ENCODE assay signal across 9 mouse cellular contexts in the genomic region with DNA sequence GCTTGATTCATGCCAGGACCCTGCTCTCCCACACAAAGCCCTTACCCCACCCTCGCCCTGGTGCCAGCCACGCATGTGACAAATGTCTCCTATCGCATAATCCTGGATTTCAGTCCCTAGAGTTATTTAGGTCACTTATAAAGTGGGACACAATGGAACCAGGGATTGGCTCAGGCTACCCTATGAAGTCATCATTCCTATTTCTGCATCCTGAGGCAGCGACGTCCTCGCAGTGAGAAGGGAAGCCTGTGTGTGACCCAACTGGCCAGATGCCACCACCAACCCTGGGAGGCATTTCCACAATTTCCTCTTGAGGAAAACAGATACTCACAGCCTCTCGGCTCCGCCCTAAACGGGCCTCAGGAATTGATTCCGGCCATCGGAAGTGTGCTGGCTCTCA. TPM values are rescaled to one million over a fixed set of nuclear protein-coding genes. Genes with fewer than 3 reads are reported as not detected.
DNase-seq lines count a peak whose midpoint lies in the region; ATAC-seq lines count a peak whose summit lies in the region.
"Had no signal": no experiment of that assay in that cellular context is flagged by ENCODE, and none has a peak within 500 bp of the region (broad histone marks: within the 10 kb centered on the region; RNA-seq: fewer than 3 reads in every experiment).

No protein-coding gene starts in this region.

- whole genome bisulfite sequencing in hindbrain, embryonic 14.5 days, result 66% methylated on average over 11 of the region's 11 CpGs

- H3K4me2 ChIP-seq in hindbrain, embryonic 14.5 days (replicated peaks), result no peak overlapping the region

- peaks cover 26% of the 10 kb centered on the region for H3K4me1 ChIP-seq in hindbrain, embryonic 14.5 days (replicated peaks; ENCODE audit: control insufficient read depth, insufficient read depth, low read length)

- intact Hi-C loops in left cerebral cortex, postnatal 36 days (cut with DNase I), result loop anchor here (5.0 kb wide), 1 partner anchor 77 kb away; no protein-coding TSS in a partner anchor

- no peaks in the 10 kb centered on the region for H3K27me3 ChIP-seq in hindbrain, embryonic 14.5 days (ENCODE audit: control insufficient read depth, insufficient read depth, low read length)

- no peak overlapping the region for H3K9ac ChIP-seq in hindbrain, embryonic 14.5 days

- peak; percentile 51 for ATAC-seq in hindbrain, embryonic 14.5 days (ENCODE audit: low FRiP score)

- H3K4me3 ChIP-seq in hindbrain, embryonic 14.5 days (replicated peaks; ENCODE audit: low read length), result no peak overlapping the region

- peak; percentile 60 for DNase-seq in adrenal gland, adult 8-10 months
- DNase-seq in cerebellum, adult 11-12 months, result peak; percentile 91
- peak; percentile 58 for DNase-seq in gastrocnemius, postnatal 10 days
- no peak for DNase-seq in hindbrain, embryonic 14.5 days (ENCODE audit: low spot score)
- DNase-seq in left cerebral cortex, postnatal 36 days (ENCODE audit: low spot score in 2 of 2), result peak; percentile 29 to 45
- peak; percentile 88 to 94 for DNase-seq in lung, postnatal 4 days
- no peak for DNase-seq in yolk sac, embryonic 10.5 days (ENCODE audit: low spot score)
- no peak for DNase-seq in urinary bladder, adult 18-20 months (ENCODE audit: low spot score in 2 of 2)

- H3K36me3 ChIP-seq in hindbrain, embryonic 14.5 days (replicated peaks; ENCODE audit: control insufficient read depth, insufficient read depth), result no peaks in the 10 kb centered on the region

- H3K27ac ChIP-seq in hindbrain, embryonic 14.5 days, result peak overlapping the region; percentile 12; the same call in 1 of the 2 replicates

- no peaks in the 10 kb centered on the region for H3K9me3 ChIP-seq in hindbrain, embryonic 14.5 days (ENCODE audit: control insufficient read depth, low read length)

RNA-seq across cellular contexts. Expression of a gene that starts 17.2 kb away (rescaled TPM):
- under 1 TPM; 0.35 to 0.70 (median 0.41) TPM for total RNA-seq in adrenal gland, adult 8-10 months (2022)
- total RNA-seq in gastrocnemius, postnatal 10 days (2021), result under 1 TPM; 0.26 to 0.45 TPM
- polyA plus RNA-seq in hindbrain, embryonic 14.5 days (2014; fragmentation: Nextera tagmentation; extraction: Ambion mirVana), result 2.2 and 3.3 TPM in 2 replicates
- under 1 TPM; 0.76 to 0.84 TPM for total RNA-seq in left cerebral cortex, postnatal 36 days (2021)

RNA-seq across cellular contexts. Expression of a gene that starts 31.7 kb away (rescaled TPM):
- total RNA-seq in adrenal gland, adult 8-10 months (2022), result not detected
- not detected for total RNA-seq in gastrocnemius, postnatal 10 days (2021)
- not detected in 2 replicates for polyA plus RNA-seq in hindbrain, embryonic 14.5 days (2014; fragmentation: Nextera tagmentation; extraction: Ambion mirVana)
- not detected for total RNA-seq in left cerebral cortex, postnatal 36 days (2021)
- polyA plus RNA-seq: gonadal fat pad, adult 2 months had no signal

RNA-seq across cellular contexts. Expression of a gene that starts 41.0 kb away (rescaled TPM):
- total RNA-seq in adrenal gland, adult 8-10 months (2022), result 1 to 10 TPM; 1.8 to 4.8 (median 2.5) TPM
- total RNA-seq in gastrocnemius, postnatal 10 days (2021), result 1 to 10 TPM; 1.0 to 1.3 TPM
- 10.9 and 11.9 TPM in 2 replicates for polyA plus RNA-seq in hindbrain, embryonic 14.5 days (2014; fragmentation: Nextera tagmentation; extraction: Ambion mirVana)
- 1 to 10 TPM; 3.3 to 4.4 TPM for total RNA-seq in left cerebral cortex, postnatal 36 days (2021)

Comparison
In these comparisons a context has a peak if more than half of its experiments do, and no peak if none do; other contexts are left out.
1. DNase-seq: peak in adrenal gland, adult 8-10 months (single experiment), cerebellum, adult 11-12 months (single experiment), gastrocnemius, postnatal 10 days (single experiment), left cerebral cortex, postnatal 36 days (2 of 2) and lung, postnatal 4 days (2 of 2); none in hindbrain, embryonic 14.5 days (single experiment), yolk sac, embryonic 10.5 days (single experiment) and urinary bladder, adult 18-20 months (0 of 2).